Mouse (Mus musculus) liver, embryonic 14.5 days (tissue): ENCODE data around the gene Shtn1.

ENCODE experiments used
- CTCF ChIP-seq: IDR thresholded peaks from 2 replicates; pipeline ENCODE4 v1.5.1; 2016; ENCODE audit warnings: antibody characterized with exemption, low read depth, control low read depth
- EP300 ChIP-seq: IDR thresholded peaks from 2 replicates; pipeline ENCODE4 v1.6.1; 2016; ENCODE audit warnings: antibody characterized with exemption, low read depth

GRCm38 (mm10) chr19:58970826-58971225 lies 105.1 kb downstream of the Shtn1 start:
- TF ChIP-seq CTCF: no peak
- no peak for TF ChIP-seq EP300
